Mouse (Mus musculus) hindbrain, embryonic 10.5 days (tissue): Measurements from ENCODE around the gene Met. TPM values are rescaled to one million over a fixed set of nuclear protein-coding genes. Genes with fewer than 3 reads are reported as not detected.

Source experiments
- DNase-seq: peaks from one replicate; pipeline ENCODE4 v3.0.0-alpha.2; 2017; ENCODE audit warnings: low spot score
- H3K27ac ChIP-seq: fragments of 300-500 bp; sonication (generic); 2 replicates; pipeline ENCODE4 v1.5.1; 2016; ENCODE audit warnings: mild to moderate bottlenecking, moderate library complexity
- H3K27me3 ChIP-seq: fragments of 300-500 bp; sonication (generic); 2 replicates; pipeline ENCODE4 v1.6.1; 2016; ENCODE audit warnings: mild to moderate bottlenecking; ENCODE audit not compliant: poor library complexity, insufficient read depth, severe bottlenecking
- H3K36me3 ChIP-seq: fragments of 300-500 bp; sonication (generic); 2 replicates; pipeline ENCODE4 v1.6.1; 2016; ENCODE audit warnings: mild to moderate bottlenecking, moderate library complexity
- H3K4me1 ChIP-seq: fragments of 300-500 bp; sonication (generic); replicated peaks from 2 replicates; pipeline ENCODE4 v1.6.1; 2016; ENCODE audit warnings: mild to moderate bottlenecking
- H3K4me3 ChIP-seq: fragments of 300-500 bp; sonication (generic); 2 replicates; pipeline ENCODE4 v1.5.1; 2016; ENCODE audit warnings: mild to moderate bottlenecking, moderate library complexity
- H3K9me3 ChIP-seq: fragments of 300-500 bp; sonication (generic); 2 replicates; pipeline ENCODE4 v1.6.1; 2016; ENCODE audit warnings: mild to moderate bottlenecking, moderate library complexity
- WGBS: fragments of 180-500 bp; shearing (Covaris S2); methylation state at CpG from one replicate; pipeline ENCODE4 v1.1.7; 2016; 5-methylcytosine and 5-hydroxymethylcytosine counted together
- polyA plus RNA-seq: library from polyadenylated mRNA; unstranded; fragments of >200 nt; fragmentation: Nextera tagmentation; extraction: Ambion mirVana; gene quantifications from 2 replicates; pipeline ENCODE4 v1.2.1, GENCODE M21; 2016

The Met gene
- polyA plus RNA-seq, 1 experiment from 2014 or later: 3.2 TPM

DNA sequence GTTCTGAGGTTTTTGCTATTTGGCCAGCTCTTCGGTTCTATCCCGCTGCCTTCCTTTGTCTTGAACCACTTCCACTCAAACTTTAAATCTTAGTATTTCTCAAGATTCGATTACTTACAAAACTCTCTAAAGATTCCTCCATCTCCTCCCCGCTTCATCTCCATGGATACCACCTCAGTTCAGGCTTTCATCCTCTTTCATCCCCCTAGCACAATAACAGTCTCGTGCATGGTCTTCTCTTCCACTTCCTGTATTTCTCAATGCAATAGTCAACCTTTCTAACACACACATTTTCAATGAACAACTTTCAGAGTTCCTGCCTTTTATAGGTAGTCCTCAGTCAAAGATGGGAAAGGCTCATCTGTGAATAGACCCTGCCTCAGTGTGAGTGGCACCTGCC is 135.8 kb downstream of the Met start:
- H3K4me1 ChIP-seq: no peaks in the 10 kb centered on the region
- 0 out of 2 replicates have a peak, but pooled peaks cover 4% of the 10 kb centered on the region for H3K9me3 ChIP-seq
- H3K27ac ChIP-seq: no peak overlapping the region
- no peaks in the 10 kb centered on the region for H3K27me3 ChIP-seq
- WGBS: 89% methylated on average over 5 of the region's 5 CpGs
- no peaks in the 10 kb centered on the region for H3K36me3 ChIP-seq
- H3K4me3 ChIP-seq: no peak overlapping the region
- DNase-seq: no peak

- no peak overlapping the region for H3K4me3 ChIP-seq
- H3K27ac ChIP-seq: no peak overlapping the region
- DNase-seq: no peak
- H3K36me3 ChIP-seq: no peaks in the 10 kb centered on the region
- H3K27me3 ChIP-seq: no peaks in the 10 kb centered on the region
- no peaks in the 10 kb centered on the region for H3K4me1 ChIP-seq
- H3K9me3 ChIP-seq: 0 out of 2 replicates have a peak, but pooled peaks cover 4% of the 10 kb centered on the region
- WGBS: 68% methylated on average over 2 of the region's 2 CpGs
These were observed 137.9 kb downstream of the Met start for GRCm38 (mm10) chr6:17601526-17601925.

DNA sequence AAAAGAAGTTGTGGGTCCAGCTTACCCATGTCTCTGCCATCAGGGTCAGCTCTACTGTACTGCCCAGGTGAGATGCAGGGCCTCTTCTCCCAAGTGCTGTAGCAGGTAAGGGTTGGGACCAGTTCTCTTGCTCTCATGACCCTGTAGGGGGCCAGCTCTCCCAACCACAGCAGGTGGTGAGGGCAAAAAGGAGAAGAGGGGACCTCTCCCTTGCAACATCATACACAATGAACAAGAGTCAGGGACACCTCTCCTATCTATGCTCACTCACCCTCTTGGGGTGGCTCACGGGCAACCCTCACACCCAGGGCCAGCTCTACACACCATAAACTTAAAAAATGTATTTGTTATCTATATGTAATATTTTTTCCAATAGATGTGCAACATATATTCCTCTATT is 143.3 kb downstream of the Met start:
- 87% methylated on average over 1 of the region's 1 CpGs for WGBS
- Histone ChIP-seq H3K9me3 (no peaks in the 10 kb centered on the region), H3K4me1 (no peaks in the 10 kb centered on the region), H3K4me3 (no peak overlapping the region), H3K27ac (no peak overlapping the region), H3K36me3 (no peaks in the 10 kb centered on the region), H3K27me3 (no peaks in the 10 kb centered on the region)
- DNase-seq: no peak

DNA sequence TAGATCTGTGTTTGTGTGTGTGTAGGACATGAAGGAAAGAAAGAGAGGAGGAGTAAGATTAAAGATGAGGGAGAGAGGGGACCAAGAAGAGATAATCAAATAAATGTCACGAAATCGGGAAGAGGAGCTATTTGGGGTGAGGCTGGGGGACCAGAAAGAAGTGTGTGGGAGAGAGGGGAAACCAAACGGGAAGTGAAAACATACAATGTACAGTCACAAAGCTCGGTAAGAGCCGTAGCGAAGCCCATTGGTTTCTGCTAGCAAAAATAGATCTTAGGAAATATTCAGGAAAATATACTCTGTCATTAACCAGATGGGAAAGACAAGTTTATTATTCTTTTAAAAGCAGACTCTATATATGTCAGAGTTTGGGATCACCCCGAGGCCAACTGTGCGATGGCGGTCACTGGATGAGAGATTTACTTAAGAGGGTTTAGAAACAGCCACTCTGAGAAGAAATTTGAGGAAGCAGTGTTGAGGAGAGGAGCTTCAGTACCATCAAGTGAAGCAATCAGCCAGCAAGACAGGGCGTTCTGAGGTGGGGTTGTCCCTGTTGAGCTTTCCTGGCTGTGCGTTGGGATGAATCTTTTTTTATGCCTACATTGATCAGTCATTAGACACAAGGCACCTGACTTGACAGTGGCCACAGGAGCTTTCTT is 147.9 kb downstream of the Met start:
- no peak for DNase-seq
- Histone ChIP-seq H3K9me3 (no peaks in the 10 kb centered on the region), H3K27me3 (no peaks in the 10 kb centered on the region), H3K4me1 (no peaks in the 10 kb centered on the region), H3K27ac (no peak overlapping the region), H3K4me3 (no peak overlapping the region), H3K36me3 (no peaks in the 10 kb centered on the region)
- 92% methylated on average over 11 of the region's 11 CpGs for WGBS

DNA sequence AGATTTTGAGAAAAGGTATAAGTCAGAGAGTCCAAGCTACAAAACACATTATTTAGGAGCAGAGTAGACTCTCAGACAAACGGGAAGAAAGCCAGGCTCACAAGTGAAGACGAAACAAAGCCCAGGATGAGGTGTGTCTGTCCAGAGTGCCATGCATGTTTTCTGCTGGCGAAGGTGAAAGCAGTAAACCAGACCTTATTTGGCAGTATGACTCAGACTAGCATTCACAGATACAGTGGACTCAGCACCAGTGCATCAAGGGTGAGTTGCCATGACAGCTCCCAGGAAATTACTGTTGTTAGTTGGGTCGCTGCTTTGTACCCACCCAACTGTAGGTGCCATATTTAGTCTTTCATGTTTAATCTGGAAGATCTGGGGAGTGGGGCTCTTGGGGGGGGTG is 149.1 kb downstream of the Met start:
- Histone ChIP-seq H3K27ac (no peak overlapping the region), H3K4me3 (no peak overlapping the region), H3K27me3 (no peaks in the 10 kb centered on the region), H3K9me3 (no peaks in the 10 kb centered on the region), H3K36me3 (no peaks in the 10 kb centered on the region), H3K4me1 (no peaks in the 10 kb centered on the region)
- 88% methylated on average over 4 of the region's 4 CpGs for WGBS
- DNase-seq: no peak

DNA sequence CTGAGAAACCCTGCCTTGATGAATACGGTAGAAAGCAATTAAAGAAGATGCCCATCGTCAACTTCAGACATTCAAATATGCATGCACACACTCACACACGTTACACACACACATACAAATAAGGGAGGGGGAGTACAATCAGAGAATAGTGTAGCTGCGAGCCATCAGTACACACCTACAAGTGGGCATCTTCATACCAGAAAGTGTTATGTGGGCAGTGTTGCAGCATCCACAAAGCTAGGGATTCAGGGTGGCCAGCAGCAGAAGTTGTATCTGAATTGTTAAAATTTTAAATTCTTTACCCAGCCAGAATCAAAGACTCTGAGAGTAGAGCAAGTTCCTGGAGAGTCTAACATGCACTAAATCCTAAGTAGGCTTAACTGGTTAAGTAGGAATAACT is 157.2 kb downstream of the Met start:
- no peak for DNase-seq
- Histone ChIP-seq H3K4me1 (no peaks in the 10 kb centered on the region), H3K4me3 (no peak overlapping the region), H3K9me3 (no peaks in the 10 kb centered on the region), H3K36me3 (no peaks in the 10 kb centered on the region), H3K27ac (no peak overlapping the region), H3K27me3 (no peaks in the 10 kb centered on the region)
- WGBS: 91% methylated on average over 4 of the region's 4 CpGs

DNA sequence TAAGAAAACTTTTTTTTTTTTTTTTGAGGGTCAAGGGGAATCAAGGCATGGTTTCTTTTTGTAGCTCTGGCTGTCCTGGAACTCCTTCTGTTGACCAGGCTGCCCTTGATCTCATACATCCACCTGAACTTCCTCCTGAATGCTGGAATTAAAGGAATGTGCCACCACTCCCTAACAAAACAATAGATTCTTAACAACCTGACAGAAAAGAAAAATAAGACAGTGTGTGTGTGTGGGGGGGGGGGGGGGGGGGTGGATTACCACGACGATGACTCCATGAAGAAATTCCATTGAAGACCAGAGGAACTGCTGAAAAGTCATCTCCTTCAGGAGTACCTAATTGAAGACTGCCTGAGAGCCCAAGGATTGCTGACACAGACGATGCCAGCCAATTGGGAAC is 157.8 kb downstream of the Met start:
- Histone ChIP-seq H3K27ac (no peak overlapping the region), H3K9me3 (no peaks in the 10 kb centered on the region), H3K36me3 (no peaks in the 10 kb centered on the region), H3K4me1 (no peaks in the 10 kb centered on the region), H3K27me3 (no peaks in the 10 kb centered on the region), H3K4me3 (no peak overlapping the region)
- 55% methylated on average over 3 of the region's 3 CpGs for WGBS
- no peak for DNase-seq

Other genes with a start within 250 kb of the Met start
- 5.4 and 6.0 TPM in 2 replicates for gene Cav2, start 182.6 kb upstream of the Met start, polyA plus RNA-seq
- 7.3 and 8.2 TPM in 2 replicates for gene Cav1, start 157.5 kb upstream of the Met start, polyA plus RNA-seq
- gene Capza2, start 172.4 kb downstream of the Met start, polyA plus RNA-seq: 172 and 213 TPM in 2 replicates
- 22.8 and 34.8 TPM in 2 replicates for gene St7, start 229.1 kb downstream of the Met start, polyA plus RNA-seq